Mouse (Mus musculus): ENCODE results near the gene Pik3ap1. TPM values are rescaled to one million over a fixed set of nuclear protein-coding genes. Genes with fewer than 3 reads are reported as not detected.
A peak's percentile ranks its signal among the peaks of the same experiment; 100 is the strongest.

Gene Pik3ap1
- polyA plus RNA-seq, 1 experiment from 2014 or later = 2.3 TPM

- Histone ChIP-seq H3K9ac (ENCODE audit: low read depth, low read length) (no peak overlapping the region), H3K4me1 (ENCODE audit: control insufficient read depth, insufficient read depth, low read depth, low read length) (no peaks in the 10 kb centered on the region), H3K9me3 (ENCODE audit: control insufficient read depth, low read length) (no peaks in the 10 kb centered on the region), H3K4me3 (ENCODE audit: low read length) (no peak overlapping the region), H3K36me3 (ENCODE audit: control insufficient read depth, insufficient read depth, low read length) (no peaks in the 10 kb centered on the region), H3K27ac (ENCODE audit: low read depth, low read length) (no peak overlapping the region), H3K27me3 (replicated peaks; ENCODE audit: control insufficient read depth, insufficient read depth, low read length) (no peaks in the 10 kb centered on the region), H3K4me2 (ENCODE audit: low read length) (no peak overlapping the region)
- ATAC-seq = no peak
- 66% methylated on average over 3 of the region's 3 CpGs for WGBS
These were observed 81.0 kb downstream of the Pik3ap1 start for GRCm38 (mm10) chr19:41303933-41304332.

GRCm38 (mm10) chr19:41303433-41303832 lies 81.5 kb downstream of the Pik3ap1 start:
- no peak for ATAC-seq
- Histone ChIP-seq H3K9ac (ENCODE audit: low read depth, low read length) (no peak overlapping the region), H3K27ac (ENCODE audit: low read depth, low read length) (no peak overlapping the region), H3K4me3 (ENCODE audit: low read length) (no peak overlapping the region), H3K9me3 (ENCODE audit: control insufficient read depth, low read length) (no peaks in the 10 kb centered on the region), H3K27me3 (replicated peaks; ENCODE audit: control insufficient read depth, insufficient read depth, low read length) (no peaks in the 10 kb centered on the region), H3K4me2 (ENCODE audit: low read length) (no peak overlapping the region), H3K36me3 (ENCODE audit: control insufficient read depth, insufficient read depth, low read length) (no peaks in the 10 kb centered on the region), H3K4me1 (ENCODE audit: control insufficient read depth, insufficient read depth, low read depth, low read length) (no peaks in the 10 kb centered on the region)
- WGBS = 76% methylated on average over 6 of the region's 6 CpGs

GRCm38 (mm10) chr19:41301856-41302255 lies 83.0 kb downstream of the Pik3ap1 start:
- Histone ChIP-seq H3K9me3 (ENCODE audit: control insufficient read depth, low read length) (no peaks in the 10 kb centered on the region), H3K36me3 (ENCODE audit: control insufficient read depth, insufficient read depth, low read length) (no peaks in the 10 kb centered on the region), H3K27me3 (replicated peaks; ENCODE audit: control insufficient read depth, insufficient read depth, low read length) (no peaks in the 10 kb centered on the region), H3K27ac (ENCODE audit: low read depth, low read length) (no peak overlapping the region), H3K4me2 (ENCODE audit: low read length) (no peak overlapping the region), H3K4me3 (ENCODE audit: low read length) (no peak overlapping the region), H3K9ac (ENCODE audit: low read depth, low read length) (no peak overlapping the region), H3K4me1 (ENCODE audit: control insufficient read depth, insufficient read depth, low read depth, low read length) (no peaks in the 10 kb centered on the region)
- 65% methylated on average over 6 of the region's 6 CpGs for WGBS
- ATAC-seq = no peak

DNA sequence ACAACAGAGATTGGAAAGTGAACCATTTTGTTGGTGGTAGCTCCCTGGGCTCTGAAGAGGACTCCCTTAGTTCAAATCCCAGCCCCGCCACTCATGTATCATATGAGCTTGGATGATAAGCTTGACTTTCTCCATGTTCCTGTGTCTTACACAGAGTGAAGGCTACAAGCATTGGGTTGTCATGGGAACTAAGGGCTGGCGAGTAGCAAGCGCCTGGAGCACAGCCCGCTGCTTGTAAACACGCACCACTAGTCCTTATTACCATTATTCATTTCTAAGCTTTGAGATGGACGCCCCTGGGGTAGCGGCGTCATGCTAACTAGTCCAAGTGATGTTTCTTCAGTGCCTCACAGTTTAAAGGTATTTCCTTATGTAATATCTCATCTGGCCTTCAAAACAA lies 85.5 kb downstream of the Pik3ap1 start:
- H3K9ac ChIP-seq (ENCODE audit: low read depth, low read length) = no peak overlapping the region
- no peaks in the 10 kb centered on the region for H3K27me3 ChIP-seq (replicated peaks; ENCODE audit: control insufficient read depth, insufficient read depth, low read length)
- WGBS = 71% methylated on average over 8 of the region's 8 CpGs
- no peak overlapping the region for H3K4me2 ChIP-seq (ENCODE audit: low read length)
- no peaks in the 10 kb centered on the region for H3K36me3 ChIP-seq (ENCODE audit: control insufficient read depth, insufficient read depth, low read length)
- no peak overlapping the region for H3K27ac ChIP-seq (ENCODE audit: low read depth, low read length)
- 0 out of 2 replicates have a peak, but pooled peaks have one; percentile 27 for ATAC-seq
- no peaks in the 10 kb centered on the region for H3K4me1 ChIP-seq (ENCODE audit: control insufficient read depth, insufficient read depth, low read depth, low read length)
- H3K4me3 ChIP-seq (ENCODE audit: low read length) = no peak overlapping the region
- no peaks in the 10 kb centered on the region for H3K9me3 ChIP-seq (ENCODE audit: control insufficient read depth, low read length)

- H3K4me2 ChIP-seq (ENCODE audit: low read length) = no peak overlapping the region
- ATAC-seq = no peak
These were observed 93.8 kb downstream of the Pik3ap1 start for GRCm38 (mm10) chr19:41290952-41291619.

GRCm38 (mm10) chr19:41288568-41288967 lies 96.3 kb downstream of the Pik3ap1 start:
- H3K4me2 ChIP-seq (ENCODE audit: low read length) = no peak overlapping the region
- H3K27ac ChIP-seq (ENCODE audit: low read depth, low read length) = no peak overlapping the region
- H3K4me3 ChIP-seq (ENCODE audit: low read length) = no peak overlapping the region
- H3K4me1 ChIP-seq (ENCODE audit: control insufficient read depth, insufficient read depth, low read depth, low read length) = no peaks in the 10 kb centered on the region
- 65% methylated on average over 6 of the region's 6 CpGs for WGBS
- H3K36me3 ChIP-seq (ENCODE audit: control insufficient read depth, insufficient read depth, low read length) = no peaks in the 10 kb centered on the region
- no peaks in the 10 kb centered on the region for H3K9me3 ChIP-seq (ENCODE audit: control insufficient read depth, low read length)
- no peak for ATAC-seq
- no peak overlapping the region for H3K9ac ChIP-seq (ENCODE audit: low read depth, low read length)
- H3K27me3 ChIP-seq (replicated peaks; ENCODE audit: control insufficient read depth, insufficient read depth, low read length) = no peaks in the 10 kb centered on the region

More at GRCm38 (mm10) chr19:41290952-41291619, 93.8 kb downstream of the Pik3ap1 start:
- no peak overlapping the region for H3K27ac ChIP-seq (ENCODE audit: low read depth, low read length)
- H3K9ac ChIP-seq (ENCODE audit: low read depth, low read length) = no peak overlapping the region
- no peaks in the 10 kb centered on the region for H3K27me3 ChIP-seq (replicated peaks; ENCODE audit: control insufficient read depth, insufficient read depth, low read length)
- H3K4me1 ChIP-seq (ENCODE audit: control insufficient read depth, insufficient read depth, low read depth, low read length) = no peaks in the 10 kb centered on the region
- no peaks in the 10 kb centered on the region for H3K9me3 ChIP-seq (ENCODE audit: control insufficient read depth, low read length)
- WGBS = 72% methylated on average over 5 of the region's 5 CpGs
- H3K4me3 ChIP-seq (ENCODE audit: low read length) = no peak overlapping the region
- no peaks in the 10 kb centered on the region for H3K36me3 ChIP-seq (ENCODE audit: control insufficient read depth, insufficient read depth, low read length)

DNA sequence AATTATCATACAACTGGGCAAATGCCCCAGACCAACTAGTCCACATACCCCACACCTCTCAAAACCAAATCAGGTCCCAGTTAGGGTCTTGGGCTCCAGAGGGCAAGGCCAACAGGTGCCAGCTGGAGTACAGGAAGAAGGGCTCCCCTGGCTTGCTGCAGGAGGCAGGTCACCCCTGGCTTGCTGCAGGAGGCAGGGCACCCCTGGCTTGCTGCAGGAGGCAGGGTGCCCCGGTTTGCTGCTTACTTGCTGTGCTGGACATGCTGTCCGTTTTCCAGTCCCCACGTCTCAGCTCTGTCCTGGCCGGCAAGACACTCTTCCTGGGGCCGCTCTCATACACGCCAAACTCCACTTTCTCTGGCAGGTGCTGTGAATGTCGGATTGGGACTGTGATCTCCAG lies 97.7 kb downstream of the Pik3ap1 start:
- ATAC-seq = no peak
- H3K4me3 ChIP-seq (ENCODE audit: low read length) = no peak overlapping the region
- no peaks in the 10 kb centered on the region for H3K36me3 ChIP-seq (ENCODE audit: control insufficient read depth, insufficient read depth, low read length)
- H3K4me1 ChIP-seq (ENCODE audit: control insufficient read depth, insufficient read depth, low read depth, low read length) = no peaks in the 10 kb centered on the region
- no peak overlapping the region for H3K27ac ChIP-seq (ENCODE audit: low read depth, low read length)
- H3K27me3 ChIP-seq (replicated peaks; ENCODE audit: control insufficient read depth, insufficient read depth, low read length) = no peaks in the 10 kb centered on the region
- H3K9ac ChIP-seq (ENCODE audit: low read depth, low read length) = no peak overlapping the region
- 90% methylated on average over 7 of the region's 7 CpGs for WGBS
- H3K9me3 ChIP-seq (ENCODE audit: control insufficient read depth, low read length) = no peaks in the 10 kb centered on the region
- H3K4me2 ChIP-seq (ENCODE audit: low read length) = no peak overlapping the region

GRCm38 (mm10) chr19:41284515-41284914 lies 100.4 kb downstream of the Pik3ap1 start:
- H3K36me3 ChIP-seq (ENCODE audit: control insufficient read depth, insufficient read depth, low read length) = no peaks in the 10 kb centered on the region
- no peak for ATAC-seq
- no peak overlapping the region for H3K4me3 ChIP-seq (ENCODE audit: low read length)
- H3K9ac ChIP-seq (ENCODE audit: low read depth, low read length) = no peak overlapping the region
- H3K27ac ChIP-seq (ENCODE audit: low read depth, low read length) = no peak overlapping the region
- H3K27me3 ChIP-seq (replicated peaks; ENCODE audit: control insufficient read depth, insufficient read depth, low read length) = no peaks in the 10 kb centered on the region
- WGBS = 62% methylated on average over 6 of the region's 6 CpGs
- no peak overlapping the region for H3K4me2 ChIP-seq (ENCODE audit: low read length)
- H3K4me1 ChIP-seq (ENCODE audit: control insufficient read depth, insufficient read depth, low read depth, low read length) = no peaks in the 10 kb centered on the region
- H3K9me3 ChIP-seq (ENCODE audit: control insufficient read depth, low read length) = no peaks in the 10 kb centered on the region

GRCm38 (mm10) chr19:41282718-41283117 lies 102.2 kb downstream of the Pik3ap1 start:
- Histone ChIP-seq H3K4me1 (ENCODE audit: control insufficient read depth, insufficient read depth, low read depth, low read length) (no peaks in the 10 kb centered on the region), H3K27ac (ENCODE audit: low read depth, low read length) (no peak overlapping the region), H3K4me3 (ENCODE audit: low read length) (no peak overlapping the region), H3K36me3 (ENCODE audit: control insufficient read depth, insufficient read depth, low read length) (no peaks in the 10 kb centered on the region), H3K9ac (ENCODE audit: low read depth, low read length) (no peak overlapping the region), H3K9me3 (ENCODE audit: control insufficient read depth, low read length) (no peaks in the 10 kb centered on the region), H3K4me2 (ENCODE audit: low read length) (no peak overlapping the region), H3K27me3 (replicated peaks; ENCODE audit: control insufficient read depth, insufficient read depth, low read length) (no peaks in the 10 kb centered on the region)
- WGBS = 82% methylated on average over 5 of the region's 5 CpGs
- ATAC-seq = no peak

All from hindbrain, embryonic 16.5 days (tissue).